Mouse (Mus musculus) spleen, adult 2 months (tissue): ENCODE results near the gene Gpr3. TPM values are rescaled to one million over a fixed set of nuclear protein-coding genes. Genes with fewer than 3 reads are reported as not detected.

ENCODE experiments used
- DNase-seq, 2 experiments: peaks; one replicate each; pipeline versions ENCODE4 v3.0.0 to v3.0.0-alpha.2; 2012 to 2021; ENCODE audit warnings: low spot score in 2 of 2, low read depth in 1 of 2
- H3K27ac ChIP-seq: fragments of 200-500 bp; 2 replicates; pipeline ENCODE4 v1.5.1; 2012; ENCODE audit warnings: low read length, inconsistent platforms; ENCODE audit not compliant: insufficient read depth
- H3K27me3 ChIP-seq: fragments of 200-500 bp; 2 replicates; pipeline ENCODE4 v1.6.1; 2012; ENCODE audit warnings: mild to moderate bottlenecking, moderate library complexity, low read length, inconsistent platforms; ENCODE audit not compliant: control insufficient read depth, insufficient read depth
- H3K36me3 ChIP-seq: fragments of 200-500 bp; 2 replicates; pipeline ENCODE4 v1.6.1; 2012; ENCODE audit warnings: mild to moderate bottlenecking, low read length, inconsistent platforms; ENCODE audit not compliant: control insufficient read depth, insufficient read depth
- H3K4me1 ChIP-seq: fragments of 200-500 bp; 2 replicates; pipeline ENCODE4 v1.6.1; 2011; ENCODE audit warnings: inconsistent platforms; ENCODE audit not compliant: control insufficient read depth, insufficient read depth, insufficient read length
- H3K4me3 ChIP-seq: fragments of 200-500 bp; 2 replicates; pipeline ENCODE4 v1.5.1; 2011; ENCODE audit warnings: mild to moderate bottlenecking, inconsistent platforms; ENCODE audit not compliant: insufficient read depth, insufficient read length; ENCODE audit errors: extremely low read depth
- CTCF ChIP-seq: fragments of 200-500 bp; IDR thresholded peaks from 2 replicates; pipeline ENCODE4 v1.5.1; 2011; ENCODE audit warnings: mild to moderate bottlenecking, inconsistent platforms; ENCODE audit not compliant: insufficient read depth, insufficient read length, insufficient replicate concordance; ENCODE audit errors: extremely low read depth
- POLR2A ChIP-seq: fragments of 200-500 bp; IDR thresholded peaks from 2 replicates; pipeline ENCODE4 v1.6.1; 2011; ENCODE audit warnings: low read depth, low read length, inconsistent platforms
- WGBS: fragments of 180-500 bp; shearing (Covaris S2); methylation state at CpG from one replicate; pipeline ENCODE4 v1.1.7; 2018; 5-methylcytosine and 5-hydroxymethylcytosine counted together
- polyA plus RNA-seq: library from polyadenylated mRNA; depleted of rRNA; stranded (reverse); fragments of >200 nt; gene quantifications from 2 replicates; pipeline ENCODE4 v1.2.3, GENCODE M21; 2012

The Gpr3 gene
- polyA plus RNA-seq, 1 experiment: 0.02 TPM

DNA sequence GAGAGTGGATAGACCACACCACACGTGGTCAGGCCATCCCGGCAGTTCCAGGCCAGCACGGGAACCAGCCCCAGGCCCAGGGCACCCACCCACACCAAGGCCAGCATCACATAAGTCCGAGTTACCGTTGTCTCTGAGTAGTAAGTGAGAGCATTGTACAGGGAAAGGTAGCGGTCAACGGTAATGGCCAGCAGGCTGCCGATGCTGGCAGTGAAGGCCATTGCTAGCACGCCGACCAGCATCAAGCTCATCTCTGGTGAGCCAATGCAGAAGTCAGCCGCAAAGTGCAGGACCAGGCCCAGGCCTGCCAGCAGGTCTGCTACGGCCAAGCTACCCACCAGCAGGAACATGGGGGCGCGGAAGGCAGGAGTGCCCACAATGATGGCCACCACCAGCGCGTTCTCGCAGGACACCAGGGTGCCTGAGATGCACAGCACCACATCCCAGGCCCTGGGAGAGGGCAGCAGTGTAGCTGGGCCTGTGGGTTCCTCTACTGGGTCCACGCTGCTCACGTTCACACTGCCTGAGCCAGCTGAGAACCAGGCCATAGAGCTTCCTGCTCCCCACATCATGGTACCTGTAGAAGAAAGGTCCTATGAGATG, 1.4 kb downstream of the Gpr3 start:
- H3K27ac ChIP-seq: no peak overlapping the region
- H3K27me3 ChIP-seq: peaks cover 6% of the 10 kb centered on the region
- no peak for DNase-seq
- H3K36me3 ChIP-seq: no peaks in the 10 kb centered on the region
- TF ChIP-seq CTCF: no peak
- no peak for TF ChIP-seq POLR2A
- 0 out of 2 replicates have a peak, but pooled peaks cover 4% of the 10 kb centered on the region for H3K4me1 ChIP-seq
- 94% methylated on average over 19 of the region's 19 CpGs for WGBS
- H3K4me3 ChIP-seq: no peak overlapping the region

DNA sequence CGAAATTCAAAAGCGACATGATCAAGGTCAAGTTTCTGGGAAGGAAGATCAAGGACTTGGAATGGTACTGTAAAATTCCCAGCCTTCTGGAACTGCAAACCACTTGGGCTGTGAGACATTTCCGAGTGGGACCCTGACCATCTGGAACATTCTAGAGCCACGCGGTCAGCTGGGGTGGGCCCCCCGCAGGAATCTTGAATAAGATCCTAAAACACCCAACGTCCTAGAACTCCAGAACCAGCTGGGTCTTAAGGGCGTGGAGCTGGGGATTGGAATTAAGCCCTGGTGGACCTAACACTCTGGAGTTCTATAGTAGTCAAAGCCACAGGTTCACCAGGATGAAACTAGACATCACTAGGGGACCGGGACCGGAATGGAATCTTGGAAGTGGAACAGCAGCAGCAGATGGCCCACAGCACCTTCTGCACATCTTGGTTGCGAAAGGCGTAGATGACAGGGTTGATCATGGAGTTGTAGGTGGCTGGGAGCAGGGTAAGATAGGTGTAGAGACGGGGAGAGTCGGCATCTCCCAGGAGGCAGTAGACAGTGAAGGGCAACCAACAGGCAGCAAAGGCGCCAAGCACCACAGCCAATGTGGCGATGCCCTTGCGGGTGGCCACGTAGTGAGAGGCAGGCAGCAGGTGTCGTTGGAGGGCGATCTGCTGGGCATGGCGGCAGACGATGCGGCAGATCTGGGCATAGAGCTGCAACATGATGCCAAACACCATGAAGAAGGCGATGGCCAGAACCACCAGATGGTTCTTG, 2.1 kb downstream of the Gpr3 start:
- Histone ChIP-seq H3K4me3 (no peak overlapping the region), H3K27me3 (peaks cover 6% of the 10 kb centered on the region), H3K36me3 (no peaks in the 10 kb centered on the region), H3K4me1 (0 out of 2 replicates have a peak, but pooled peaks cover 4% of the 10 kb centered on the region), H3K27ac (no peak overlapping the region)
- 91% methylated on average over 24 of the region's 24 CpGs for WGBS
- TF ChIP-seq POLR2A: no peak
- no peak for TF ChIP-seq CTCF
- DNase-seq: no peak

DNA sequence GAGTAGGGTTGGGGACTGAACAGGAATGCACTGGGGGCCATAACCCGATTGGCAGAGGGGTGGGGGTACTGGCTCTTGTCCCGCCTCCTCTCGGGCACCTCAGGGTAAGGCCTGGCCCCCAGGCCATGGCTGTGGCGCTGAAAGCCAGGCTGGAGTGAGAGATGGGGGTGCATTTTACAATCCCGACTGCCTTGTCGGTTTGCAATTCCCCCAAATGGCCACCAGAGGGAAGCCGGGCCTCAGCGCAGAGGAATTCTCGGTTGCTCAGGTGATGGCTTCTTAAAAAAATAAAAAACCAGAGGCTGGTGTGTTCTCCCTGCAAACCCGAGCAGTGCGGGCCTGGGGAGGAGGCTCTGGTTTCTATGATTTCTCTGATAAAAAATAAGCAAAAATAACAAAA, 3.0 kb downstream of the Gpr3 start:
- 4% methylated on average over 11 of the region's 11 CpGs for WGBS
- 0 out of 2 replicates have a peak, but pooled peaks cover 4% of the 10 kb centered on the region for H3K4me1 ChIP-seq
- TF ChIP-seq CTCF (peak; percentile 95), POLR2A (no peak)
- H3K4me3 ChIP-seq: no peak overlapping the region
- peak in 1 of 2 experiments; percentile 46 for DNase-seq
- peaks cover 6% of the 10 kb centered on the region for H3K27me3 ChIP-seq
- no peaks in the 10 kb centered on the region for H3K36me3 ChIP-seq
- H3K27ac ChIP-seq: no peak overlapping the region

DNA sequence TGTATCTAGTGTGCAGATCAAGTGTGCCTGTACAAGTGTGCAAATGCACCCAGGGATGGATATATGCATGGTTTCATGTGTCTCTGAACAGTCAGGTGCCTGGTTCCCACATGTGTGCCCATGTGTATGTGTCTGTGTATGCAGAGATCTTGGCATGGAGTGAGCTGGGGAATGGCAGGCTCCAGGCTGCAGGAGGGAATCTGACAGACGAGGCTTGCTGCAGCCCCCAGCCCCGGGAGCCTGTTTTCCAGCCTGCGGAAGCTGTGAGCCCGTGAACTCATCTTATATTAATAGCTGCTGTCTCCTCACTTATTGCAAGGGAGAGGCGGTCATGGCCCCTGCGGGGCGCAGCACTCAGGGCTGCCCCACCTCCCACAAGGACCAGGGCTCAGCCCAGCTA, 8.0 kb downstream of the Gpr3 start:
- H3K4me1 ChIP-seq: no peaks in the 10 kb centered on the region
- no peaks in the 10 kb centered on the region for H3K36me3 ChIP-seq
- 85% methylated on average over 7 of the region's 7 CpGs for WGBS
- H3K27ac ChIP-seq: no peak overlapping the region
- no peak overlapping the region for H3K4me3 ChIP-seq
- H3K27me3 ChIP-seq: no peaks in the 10 kb centered on the region
- no peak for DNase-seq
- TF ChIP-seq POLR2A (no peak), CTCF (no peak)

DNA sequence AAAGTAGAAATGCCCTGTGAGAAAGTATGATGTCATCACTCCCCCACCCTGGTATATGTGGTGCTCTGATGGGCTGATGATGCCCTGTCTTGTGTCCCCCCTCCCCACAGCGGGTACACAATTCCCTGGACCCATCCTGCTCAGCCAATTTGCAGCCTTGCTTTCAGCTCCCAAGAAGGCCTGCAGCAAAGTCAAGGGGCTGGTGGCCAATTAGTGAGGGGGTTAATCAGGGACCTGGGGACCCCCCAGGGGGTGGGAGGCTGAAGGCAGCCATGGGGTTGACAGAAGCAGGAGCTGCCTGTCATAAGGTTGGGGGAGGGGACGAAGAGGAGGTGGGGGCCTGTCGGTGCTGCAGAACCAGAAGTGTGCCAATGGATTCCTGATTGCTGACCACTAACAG, 8.7 kb downstream of the Gpr3 start:
- no peak overlapping the region for H3K27ac ChIP-seq
- H3K27me3 ChIP-seq: no peaks in the 10 kb centered on the region
- no peak for DNase-seq
- no peaks in the 10 kb centered on the region for H3K36me3 ChIP-seq
- H3K4me1 ChIP-seq: no peaks in the 10 kb centered on the region
- no peak for TF ChIP-seq CTCF
- TF ChIP-seq POLR2A: no peak
- no peak overlapping the region for H3K4me3 ChIP-seq
- whole genome bisulfite sequencing: 78% methylated on average over 3 of the region's 3 CpGs

DNA sequence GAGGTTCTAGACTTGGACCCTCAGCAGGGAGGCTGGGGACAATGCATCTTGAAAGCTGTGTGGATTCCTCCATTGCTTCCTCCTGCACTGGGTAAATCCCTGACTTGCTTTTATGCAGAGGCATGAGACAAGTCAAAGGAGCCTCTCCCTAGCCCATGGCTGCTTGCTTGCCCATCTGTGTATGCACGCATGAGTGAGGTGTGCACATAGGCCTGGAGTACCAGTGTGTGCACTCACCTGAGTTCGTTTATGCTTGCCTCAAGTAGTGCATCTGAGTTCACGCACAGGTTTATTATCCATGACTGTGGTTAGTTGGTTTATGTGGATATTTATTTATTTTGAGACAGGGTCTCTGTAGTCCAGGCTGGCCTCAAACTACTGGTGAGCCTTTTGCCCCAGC, 10.1 kb downstream of the Gpr3 start:
- no peaks in the 10 kb centered on the region for H3K27me3 ChIP-seq
- 90% methylated on average over 3 of the region's 3 CpGs for WGBS
- DNase-seq: no peak
- H3K27ac ChIP-seq: no peak overlapping the region
- H3K4me3 ChIP-seq: no peak overlapping the region
- H3K4me1 ChIP-seq: peaks cover 3% of the 10 kb centered on the region; the same call in 1 of the 2 replicates
- no peaks in the 10 kb centered on the region; the same call in none of the 2 replicates for H3K36me3 ChIP-seq
- TF ChIP-seq POLR2A: no peak
- TF ChIP-seq CTCF: no peak
